Comparison of ENCODE assay signal across 24 mouse cellular contexts in the genomic region with DNA sequence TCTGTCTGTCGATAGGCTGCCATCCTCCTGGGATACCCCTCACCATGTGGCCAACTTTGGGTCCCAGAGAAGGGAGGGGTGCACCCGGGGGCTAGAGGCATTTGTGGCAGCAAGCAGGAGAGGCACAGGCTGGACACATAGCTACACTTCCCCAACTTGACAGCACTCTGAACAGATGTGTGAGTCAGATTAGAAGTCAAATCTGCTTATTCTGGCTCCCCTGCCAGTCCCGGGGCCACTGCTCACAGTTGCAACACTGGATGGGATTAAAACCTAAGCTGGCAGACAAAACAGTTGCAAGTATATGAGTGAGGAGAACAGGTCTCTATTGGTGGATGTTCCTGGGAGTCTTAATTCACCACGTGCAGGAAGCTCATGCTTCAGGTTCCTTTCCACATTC. TPM values are rescaled to one million over a fixed set of nuclear protein-coding genes. Genes with fewer than 3 reads are reported as not detected.
DNase-seq lines count a peak whose midpoint lies in the region; ATAC-seq and TF ChIP-seq lines count a peak whose summit lies in the region.
"Had no signal": no experiment of that assay in that cellular context is flagged by ENCODE, and none has a peak within 500 bp of the region (broad histone marks: within the 10 kb centered on the region; RNA-seq: fewer than 3 reads in every experiment).

No protein-coding gene starts in this region.

- no peak overlapping the region for H3K27ac ChIP-seq in midbrain, postnatal 0 days (ENCODE audit: low read depth, low read length)
- no peak overlapping the region for H3K27ac ChIP-seq in midbrain, embryonic 11.5 days (ENCODE audit: low read depth, low read length)
- no peak overlapping the region for H3K27ac ChIP-seq in forebrain, embryonic 15.5 days (replicated peaks)
- H3K27ac ChIP-seq: embryonic facial prominence, embryonic 15.5 days; forebrain, embryonic 12.5 days; heart, embryonic 15.5 days; hindbrain, embryonic 10.5 days; hindbrain, embryonic 14.5 days; intestine, embryonic 15.5 days had no signal

- H3K4me3 ChIP-seq in midbrain, postnatal 0 days (ENCODE audit: low read depth, low read length) = no peak overlapping the region
- no peak overlapping the region for H3K4me3 ChIP-seq in midbrain, embryonic 11.5 days (ENCODE audit: low read depth, low read length)
- H3K4me3 ChIP-seq in forebrain, embryonic 15.5 days = no peak overlapping the region
- H3K4me3 ChIP-seq: embryonic facial prominence, embryonic 15.5 days; erythroblast, embryonic 14.5 days; forebrain, embryonic 12.5 days; heart, embryonic 15.5 days; hindbrain, embryonic 10.5 days; intestine, embryonic 15.5 days had no signal

- no peaks in the 10 kb centered on the region for H3K4me1 ChIP-seq in midbrain, postnatal 0 days (ENCODE audit: insufficient read depth, low read length)
- no peaks in the 10 kb centered on the region for H3K4me1 ChIP-seq in midbrain, embryonic 11.5 days (ENCODE audit: control insufficient read depth, insufficient read depth, low read length)
- no peaks in the 10 kb centered on the region for H3K4me1 ChIP-seq in forebrain, embryonic 15.5 days
- H3K4me1 ChIP-seq: embryonic facial prominence, embryonic 15.5 days; forebrain, embryonic 12.5 days; hindbrain, embryonic 10.5 days had no signal

- no peak for TF ChIP-seq CTCF in midbrain, postnatal 0 days (IDR thresholded peaks at IDR 0.05)

- H3K9me3 ChIP-seq in midbrain, postnatal 0 days (ENCODE audit: low read length) = no peaks in the 10 kb centered on the region
- no peaks in the 10 kb centered on the region for H3K9me3 ChIP-seq in midbrain, embryonic 11.5 days (ENCODE audit: control insufficient read depth, low read length)
- H3K9me3 ChIP-seq in forebrain, embryonic 15.5 days = no peaks in the 10 kb centered on the region
- H3K9me3 ChIP-seq: embryonic facial prominence, embryonic 15.5 days; forebrain, embryonic 12.5 days; heart, embryonic 15.5 days; intestine, embryonic 15.5 days had no signal

- no peaks in the 10 kb centered on the region for H3K27me3 ChIP-seq in midbrain, postnatal 0 days (ENCODE audit: insufficient read depth, low read length)
- H3K27me3 ChIP-seq in midbrain, embryonic 11.5 days (ENCODE audit: control insufficient read depth, insufficient read depth, low read length) = no peaks in the 10 kb centered on the region
- H3K27me3 ChIP-seq in forebrain, embryonic 15.5 days = no peaks in the 10 kb centered on the region
- H3K27me3 ChIP-seq: embryonic facial prominence, embryonic 15.5 days; forebrain, embryonic 12.5 days; heart, embryonic 15.5 days; intestine, embryonic 15.5 days had no signal

- 0 out of 2 replicates have a peak overlapping the region, but pooled peaks have one; percentile 8 for H3K9ac ChIP-seq in midbrain, postnatal 0 days (replicated peaks; ENCODE audit: low read length, poor library complexity, severe bottlenecking)
- H3K9ac ChIP-seq in midbrain, embryonic 11.5 days (ENCODE audit: low read length) = no peak overlapping the region
- no peak overlapping the region for H3K9ac ChIP-seq in forebrain, embryonic 15.5 days (replicated peaks)
- H3K9ac ChIP-seq: embryonic facial prominence, embryonic 15.5 days; forebrain, embryonic 12.5 days; forebrain, postnatal 0 days; heart, embryonic 15.5 days; hindbrain, embryonic 14.5 days; intestine, embryonic 15.5 days had no signal

- no peaks in the 10 kb centered on the region for H3K36me3 ChIP-seq in midbrain, postnatal 0 days (ENCODE audit: insufficient read depth, low read length)
- no peaks in the 10 kb centered on the region for H3K36me3 ChIP-seq in midbrain, embryonic 11.5 days (ENCODE audit: control insufficient read depth, insufficient read depth, low read length)
- no peaks in the 10 kb centered on the region for H3K36me3 ChIP-seq in forebrain, embryonic 15.5 days
- H3K36me3 ChIP-seq: embryonic facial prominence, embryonic 15.5 days; forebrain, embryonic 12.5 days; heart, embryonic 15.5 days; hindbrain, embryonic 10.5 days; intestine, embryonic 15.5 days had no signal

- whole genome bisulfite sequencing in midbrain, postnatal 0 days = 71% methylated on average over 4 of the region's 4 CpGs
- WGBS in midbrain, embryonic 11.5 days = 71% methylated on average over 4 of the region's 4 CpGs
- 80% methylated on average over 4 of the region's 4 CpGs for WGBS in forebrain, embryonic 15.5 days

- DNase-seq in midbrain, postnatal 0 days (ENCODE audit: low spot score) = no peak
- no peak for DNase-seq in midbrain, embryonic 11.5 days (ENCODE audit: low spot score, missing footprints)
- peak; percentile 43 for DNase-seq in MEL-GATA-1-ER (ENCODE audit: extremely low read depth, low read depth)
- DNase-seq in gonadal fat pad, adult 2 months (ENCODE audit: low read depth) = peak; percentile 75
- DNase-seq in heart, postnatal 4 days = no peak
- DNase-seq in thymus, postnatal 36 days = no peak
- DNase-seq in embryo, embryonic 10 days (ENCODE audit: low spot score) = no peak
- DNase-seq: adrenal gland, postnatal 14 days; cerebellum, adult 18-20 months; cerebellum, adult 9-11 months; embryo, embryonic 11 days; forebrain, postnatal 0 days; gastrocnemius, postnatal 25 days; heart, postnatal 14 days; kidney, adult 18-20 months had no signal

- no peak for ATAC-seq in midbrain, postnatal 0 days (ENCODE audit: low FRiP score)
- ATAC-seq in midbrain, embryonic 11.5 days (ENCODE audit: low FRiP score) = no peak
- ATAC-seq in forebrain, embryonic 15.5 days (replicated peaks) = no peak
- ATAC-seq: forebrain, postnatal 0 days; intestine, embryonic 15.5 days had no signal

- H3K4me2 ChIP-seq in midbrain, postnatal 0 days (ENCODE audit: low read depth, low read length, poor library complexity, severe bottlenecking) = no peak overlapping the region
- no peak overlapping the region for H3K4me2 ChIP-seq in midbrain, embryonic 11.5 days
- no peak overlapping the region for H3K4me2 ChIP-seq in forebrain, embryonic 15.5 days (replicated peaks)
- H3K4me2 ChIP-seq: embryonic facial prominence, embryonic 15.5 days; forebrain, embryonic 12.5 days; heart, embryonic 11.5 days; heart, embryonic 15.5 days; hindbrain, embryonic 14.5 days; intestine, embryonic 15.5 days had no signal

RNA-seq across cellular contexts. Expression of a gene that starts 31.9 kb away (rescaled TPM):
- total RNA-seq in midbrain, postnatal 0 days (2014; rRNA removed) = 4.6 and 9.2 TPM in 2 replicates
- polyA plus RNA-seq in midbrain, postnatal 0 days (2015; fragmentation: Nextera tagmentation; extraction: Ambion mirVana) = 9.0 and 9.9 TPM in 2 replicates
- 8.1 and 8.7 TPM in 2 replicates for polyA plus RNA-seq in midbrain, embryonic 11.5 days (2014; fragmentation: Nextera tagmentation; extraction: Ambion mirVana)
- polyA plus RNA-seq in gonadal fat pad, adult 2 months (2012; rRNA removed) = 1.9 and 2.4 TPM in 2 replicates
- 8.8 and 8.9 TPM in 2 replicates for polyA plus RNA-seq in forebrain, embryonic 15.5 days (2015; fragmentation: Nextera tagmentation; extraction: Ambion mirVana)
- 1 to 10 TPM; 1.3 to 1.4 TPM for total RNA-seq in heart, postnatal 4 days (2021)
- polyA plus RNA-seq: erythroblast, embryonic 14.5 days had no signal

RNA-seq across cellular contexts. Expression of a gene that starts 39.7 kb away (rescaled TPM):
- 3.5 and 7.2 TPM in 2 replicates for total RNA-seq in midbrain, postnatal 0 days (2014; rRNA removed)
- polyA plus RNA-seq in midbrain, postnatal 0 days (2015; fragmentation: Nextera tagmentation; extraction: Ambion mirVana) = 2.4 and 3.1 TPM in 2 replicates
- polyA plus RNA-seq in midbrain, embryonic 11.5 days (2014; fragmentation: Nextera tagmentation; extraction: Ambion mirVana) = 0.14 and 0.19 TPM in 2 replicates
- polyA plus RNA-seq in gonadal fat pad, adult 2 months (2012; rRNA removed) = 10.3 and 10.4 TPM in 2 replicates
- 0.18 and 0.69 TPM in 2 replicates for polyA plus RNA-seq in forebrain, embryonic 15.5 days (2015; fragmentation: Nextera tagmentation; extraction: Ambion mirVana)
- 1 to 10 TPM; 7.2 to 8.5 TPM for total RNA-seq in heart, postnatal 4 days (2021)
- polyA plus RNA-seq: erythroblast, embryonic 14.5 days had no signal

Comparison
In these comparisons a context has a peak if more than half of its experiments do, and no peak if none do; other contexts are left out.
1. DNase-seq: peak in MEL-GATA-1-ER (single experiment) and gonadal fat pad, adult 2 months (single experiment); none in midbrain, postnatal 0 days (single experiment), midbrain, embryonic 11.5 days (single experiment), heart, postnatal 4 days (single experiment), thymus, postnatal 36 days (0 of 2) and embryo, embryonic 10 days (single experiment).